ENCODE assay signal across 14 mouse cellular contexts in the genomic region with DNA sequence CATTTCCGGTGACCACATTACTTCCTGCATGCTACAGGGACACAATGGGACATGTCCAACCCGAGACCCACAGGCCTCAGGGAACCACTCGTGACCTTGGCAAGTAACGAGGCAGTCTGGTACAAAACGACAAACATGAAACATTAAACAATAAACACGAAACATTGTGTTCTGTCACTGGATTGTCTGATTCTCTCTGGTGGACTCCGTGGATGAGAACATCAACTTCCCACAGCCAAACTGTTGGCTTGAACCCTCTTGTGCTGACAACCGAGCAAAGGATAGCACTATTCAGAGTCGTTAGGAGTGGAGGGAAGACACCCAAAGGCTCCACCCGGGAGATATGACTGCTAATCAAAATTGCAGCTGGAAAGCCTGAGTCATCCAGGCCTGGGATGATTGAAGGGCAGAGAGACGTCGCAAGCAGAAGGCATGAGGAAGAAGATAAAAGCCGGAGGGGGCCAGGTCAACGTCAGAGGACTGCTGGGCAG.
DNase-seq lines count a peak whose midpoint lies in the region; ATAC-seq and TF ChIP-seq lines count a peak whose summit lies in the region.
"Had no signal": no experiment of that assay in that cellular context is flagged by ENCODE, and none has a peak within 500 bp of the region (broad histone marks: within the 10 kb centered on the region; RNA-seq: fewer than 3 reads in every experiment).

No protein-coding gene starts in this region.

- peak; percentile 29 for DNase-seq in gastrocnemius, postnatal 25 days
- no peak for DNase-seq in gastrocnemius, adult 8-10 months (ENCODE audit: low spot score in 2 of 2)
- DNase-seq in 416B (ENCODE audit: low read depth), result peak; percentile 72
- peak; percentile 64 to 76 for DNase-seq in adrenal gland, postnatal 36 days
- DNase-seq in liver, embryonic 14.5 days (ENCODE audit: low read depth in 3 of 3, low spot score in 3 of 3), result peak in 1 of 3 experiments; percentile 49
- no peak for DNase-seq in right cerebral cortex, adult 18-20 months
- no peak for DNase-seq in spleen, postnatal 4 days (ENCODE audit: low spot score in 2 of 2)
- DNase-seq: B cell, adult 2 months; kidney, adult 11 months; midbrain, embryonic 14.5 days; right cerebral cortex, postnatal 4 days had no signal

- no peaks in the 10 kb centered on the region for H3K27me3 ChIP-seq in liver, embryonic 14.5 days (ENCODE audit: control insufficient read depth, insufficient read depth, low read length)
- H3K27me3 ChIP-seq: limb, embryonic 13.5 days; neural tube, embryonic 13.5 days had no signal

- no peak for TF ChIP-seq EP300 in liver, embryonic 14.5 days (IDR thresholded peaks at IDR 0.05; ENCODE audit: low read depth)

- no peaks in the 10 kb centered on the region for H3K9me3 ChIP-seq in liver, embryonic 14.5 days (ENCODE audit: control insufficient read depth, low read length)
- H3K9me3 ChIP-seq: limb, embryonic 13.5 days; neural tube, embryonic 13.5 days had no signal

- no peak overlapping the region for H3K4me3 ChIP-seq in liver, embryonic 14.5 days (ENCODE audit: insufficient read depth in 1 of 2, low read depth in 2 of 2, low read length in 2 of 2)
- H3K4me3 ChIP-seq: limb, embryonic 13.5 days; neural tube, embryonic 13.5 days had no signal

- H3K4me1 ChIP-seq in liver, embryonic 14.5 days (replicated peaks; ENCODE audit: control insufficient read depth in 2 of 2, insufficient read depth in 2 of 2, low read length in 1 of 2), result peaks cover 3 to 32% of the 10 kb centered on the region in 2 experiments; a peak in 2 of 4 replicates

- H3K4me2 ChIP-seq in liver, embryonic 14.5 days (ENCODE audit: low read depth), result no peak overlapping the region
- H3K4me2 ChIP-seq: limb, embryonic 13.5 days; neural tube, embryonic 13.5 days had no signal

- ATAC-seq in liver, embryonic 14.5 days (ENCODE audit: insufficient read depth), result peak; percentile 64
- ATAC-seq in frontal cortex, adult (ENCODE audit: low TSS enrichment), result no peak

- WGBS in liver, embryonic 14.5 days (ENCODE audit: insufficient replicate concordance), result 26% methylated on average over 14 of the region's 14 CpGs

- H3K27ac ChIP-seq in liver, embryonic 14.5 days, result no peak overlapping the region
- H3K27ac ChIP-seq: limb, embryonic 13.5 days; neural tube, embryonic 13.5 days had no signal

- TF ChIP-seq CTCF in liver, embryonic 14.5 days (IDR thresholded peaks at IDR 0.05; ENCODE audit: low read depth), result no peak

- H3K9ac ChIP-seq in liver, embryonic 14.5 days (replicated peaks), result no peak overlapping the region
- H3K9ac ChIP-seq: limb, embryonic 13.5 days; neural tube, embryonic 13.5 days had no signal

- no peaks in the 10 kb centered on the region for H3K36me3 ChIP-seq in liver, embryonic 14.5 days (replicated peaks; ENCODE audit: control insufficient read depth, insufficient read depth, low read depth)
- H3K36me3 ChIP-seq: limb, embryonic 13.5 days; neural tube, embryonic 13.5 days had no signal

Comparison
In these comparisons a context has a peak if more than half of its experiments do, and no peak if none do; other contexts are left out.
1. DNase-seq: peak in gastrocnemius, postnatal 25 days (single experiment), 416B (single experiment) and adrenal gland, postnatal 36 days (2 of 2); none in gastrocnemius, adult 8-10 months (0 of 2), right cerebral cortex, adult 18-20 months (single experiment) and spleen, postnatal 4 days (0 of 2).